Mouse (Mus musculus) MEL (cell line): Measurements from ENCODE around the gene Ddx43. TPM values are rescaled to one million over a fixed set of nuclear protein-coding genes. Genes with fewer than 3 reads are reported as not detected.

ENCODE experiments used
- DNase-seq: peaks from one replicate; pipeline ENCODE4 v3.0.0; 2011; ENCODE audit warnings: low read depth, low spot score
- H3K27ac ChIP-seq: 2 replicates; pipeline ENCODE4 v1.5.1; 2012; ENCODE audit warnings: low read depth, mild to moderate bottlenecking, control low read depth, low read length, moderate library complexity; ENCODE audit not compliant: control insufficient read depth
- H3K27me3 ChIP-seq, 2 experiments: fragments of 150-350 bp in 1 of 2; sonication (generic) in 1 of 2; 2 replicates each; pipeline ENCODE4 v1.6.1; 2012; ENCODE audit warnings: low read length in 2 of 2, mild to moderate bottlenecking in 2 of 2, improper control_type of control experiment in 1 of 2, moderate library complexity in 1 of 2; ENCODE audit not compliant: insufficient read depth in 2 of 2, control insufficient read depth in 1 of 2
- H3K36me3 ChIP-seq, 2 experiments: 2 replicates each; pipeline ENCODE4 v1.6.1; 2012 to 2014; ENCODE audit warnings: low read length in 2 of 2, improper control_type of control experiment in 1 of 2, inconsistent platforms in 1 of 2, mild to moderate bottlenecking in 1 of 2; ENCODE audit not compliant: insufficient read depth in 2 of 2, control insufficient read depth in 1 of 2
- H3K4me1 ChIP-seq, 2 experiments: fragments of 150-350 bp in 1 of 2; sonication (generic) in 1 of 2; 2 replicates each; pipeline ENCODE4 v1.6.1; 2012; ENCODE audit warnings: low read length in 2 of 2, improper control_type of control experiment in 1 of 2, mild to moderate bottlenecking in 1 of 2; ENCODE audit not compliant: insufficient read depth in 2 of 2, control insufficient read depth in 1 of 2
- H3K4me3 ChIP-seq, 2 experiments: fragments of 150-350 bp in 1 of 2; sonication (generic) in 1 of 2; 2 replicates each; pipeline ENCODE4 v1.5.1; 2012; ENCODE audit warnings: low read depth in 2 of 2, low read length in 2 of 2, mild to moderate bottlenecking in 2 of 2, moderate library complexity in 2 of 2, control low read depth in 1 of 2, improper control_type of control experiment in 1 of 2; ENCODE audit not compliant: control insufficient read depth in 1 of 2, insufficient read depth in 1 of 2
- H3K79me2 ChIP-seq: 2 replicates; pipeline ENCODE4 v1.6.1; 2012; ENCODE audit warnings: mild to moderate bottlenecking, low read length, moderate library complexity; ENCODE audit not compliant: control insufficient read depth, poor library complexity, insufficient read depth
- H3K9ac ChIP-seq: 2 replicates; pipeline ENCODE4 v1.6.1; 2012; ENCODE audit warnings: low read depth, mild to moderate bottlenecking, control low read depth, low read length, moderate library complexity; ENCODE audit not compliant: control insufficient read depth, poor library complexity, severe bottlenecking
- H3K9me3 ChIP-seq: fragments of 150-350 bp; sonication (generic); replicated peaks from 2 replicates; pipeline ENCODE4 v1.6.1; 2012; ENCODE audit warnings: mild to moderate bottlenecking, low read length, improper control_type of control experiment, moderate library complexity; ENCODE audit not compliant: insufficient read depth
- BHLHE40 ChIP-seq: IDR thresholded peaks from 2 replicates; pipeline ENCODE4 v1.6.1; 2012; ENCODE audit warnings: low read depth, mild to moderate bottlenecking, inconsistent platforms, low read length, improper control_type of control experiment, borderline replicate concordance
- CHD1 ChIP-seq: IDR thresholded peaks from 2 replicates; pipeline ENCODE4 v1.6.1; 2012; ENCODE audit warnings: low read depth, mild to moderate bottlenecking, inconsistent platforms, low read length, improper control_type of control experiment
- CTCF ChIP-seq, 3 experiments: IDR thresholded peaks in 2 of 3; conservative IDR thresholded peaks in 1 of 3; 2 replicates each; pipeline ENCODE4 v1.5.1; 2011 to 2012; ENCODE audit warnings: low read length in 3 of 3, low read depth in 2 of 3, mild to moderate bottlenecking in 2 of 3, improper control_type of control experiment in 1 of 3, inconsistent platforms in 1 of 3, mixed read lengths in 1 of 3, moderate library complexity in 1 of 3; ENCODE audit not compliant: control insufficient read depth in 1 of 3, insufficient read depth in 1 of 3, poor library complexity in 1 of 3, severe bottlenecking in 1 of 3
- E2F4 ChIP-seq: IDR thresholded peaks from 2 replicates; pipeline ENCODE4 v1.6.1; 2011; ENCODE audit warnings: low read depth, low read length, improper control_type of control experiment, borderline replicate concordance
- ELF1 ChIP-seq: IDR thresholded peaks from 2 replicates; pipeline ENCODE4 v1.6.1; 2014; ENCODE audit warnings: low read depth, mild to moderate bottlenecking, inconsistent platforms, low read length, improper control_type of control experiment, moderate library complexity
- EP300 ChIP-seq, 2 experiments: IDR thresholded peaks; 2 replicates each; pipeline ENCODE4 v1.6.1; 2011; ENCODE audit warnings: improper control_type of control experiment in 2 of 2, low read length in 2 of 2, low read depth in 1 of 2, mild to moderate bottlenecking in 1 of 2
- GABPA ChIP-seq: IDR thresholded peaks from 2 replicates; pipeline ENCODE4 v1.6.1; 2012; ENCODE audit warnings: low read depth, mild to moderate bottlenecking, inconsistent platforms, low read length, improper control_type of control experiment, moderate library complexity
- GATA1 ChIP-seq: IDR thresholded peaks from 2 replicates; pipeline ENCODE4 v1.6.1; 2011; ENCODE audit warnings: low read depth, low read length, improper control_type of control experiment
- MAFK ChIP-seq: IDR thresholded peaks from 2 replicates; pipeline ENCODE4 v1.6.1; 2011; ENCODE audit warnings: low read depth, mild to moderate bottlenecking, low read length, improper control_type of control experiment, borderline replicate concordance
- MAZ ChIP-seq: IDR thresholded peaks from 2 replicates; pipeline ENCODE4 v1.6.1; 2012; ENCODE audit warnings: low read depth, mild to moderate bottlenecking, inconsistent platforms, low read length, improper control_type of control experiment
- MXI1 ChIP-seq: IDR thresholded peaks from 2 replicates; pipeline ENCODE4 v1.6.1; 2011; ENCODE audit warnings: mild to moderate bottlenecking, low read depth, low read length, improper control_type of control experiment
- MYB ChIP-seq: IDR thresholded peaks from 2 replicates; pipeline ENCODE4 v1.6.1; 2011; ENCODE audit warnings: mild to moderate bottlenecking, low read depth, low read length, improper control_type of control experiment
- NRF1 ChIP-seq: IDR thresholded peaks from 2 replicates; pipeline ENCODE4 v1.6.1; 2014; ENCODE audit warnings: low read depth, mild to moderate bottlenecking, inconsistent platforms, low read length, improper control_type of control experiment, moderate library complexity; ENCODE audit not compliant: poor library complexity, insufficient read depth, severe bottlenecking
- POLR2A ChIP-seq, 2 experiments: IDR thresholded peaks; 2 replicates each; pipeline ENCODE4 v1.6.1; 2011 to 2012; ENCODE audit warnings: low read length in 2 of 2, mild to moderate bottlenecking in 2 of 2, control low read depth in 1 of 2, improper control_type of control experiment in 1 of 2, low read depth in 1 of 2, moderate library complexity in 1 of 2; ENCODE audit not compliant: control insufficient read depth in 1 of 2, insufficient read depth in 1 of 2, poor library complexity in 1 of 2
- RAD21 ChIP-seq: IDR thresholded peaks from 2 replicates; pipeline ENCODE4 v1.6.1; 2011; ENCODE audit warnings: mild to moderate bottlenecking, low read depth, low read length, improper control_type of control experiment
- RCOR1 ChIP-seq: IDR thresholded peaks from 2 replicates; pipeline ENCODE4 v1.6.1; 2012; ENCODE audit warnings: low read depth, mild to moderate bottlenecking, inconsistent platforms, low read length, improper control_type of control experiment
- SIN3A ChIP-seq: IDR thresholded peaks from 2 replicates; pipeline ENCODE4 v1.6.1; 2012; ENCODE audit warnings: low read length, improper control_type of control experiment, inconsistent platforms
- SMC3 ChIP-seq: IDR thresholded peaks from 2 replicates; pipeline ENCODE4 v1.6.1; 2011; ENCODE audit warnings: low read depth, low read length, improper control_type of control experiment
- TAL1 ChIP-seq: IDR thresholded peaks from 2 replicates; pipeline ENCODE4 v1.6.1; 2012; ENCODE audit warnings: mild to moderate bottlenecking, inconsistent platforms, low read length, moderate library complexity, mixed read lengths
- USF1 ChIP-seq: IDR thresholded peaks from 2 replicates; pipeline ENCODE4 v1.6.1; 2014; ENCODE audit warnings: low read depth, mild to moderate bottlenecking, inconsistent platforms, low read length, improper control_type of control experiment, moderate library complexity
- ZC3H11A ChIP-seq: IDR thresholded peaks from 2 replicates; pipeline ENCODE4 v1.6.1; 2012; ENCODE audit warnings: low read depth, mild to moderate bottlenecking, inconsistent platforms, low read length, improper control_type of control experiment
- ZKSCAN1 ChIP-seq: IDR thresholded peaks from 2 replicates; pipeline ENCODE4 v1.6.1; 2012; ENCODE audit warnings: low read depth, mild to moderate bottlenecking, inconsistent platforms, low read length, improper control_type of control experiment, moderate library complexity
- ZMIZ1 ChIP-seq: IDR thresholded peaks from 2 replicates; pipeline ENCODE4 v1.6.1; 2012; ENCODE audit warnings: low read depth, mild to moderate bottlenecking, inconsistent platforms, low read length, improper control_type of control experiment, moderate library complexity
- ZNF384 ChIP-seq: IDR thresholded peaks from 2 replicates; pipeline ENCODE4 v1.6.1; 2012; ENCODE audit warnings: low read depth, mild to moderate bottlenecking, inconsistent platforms, low read length, improper control_type of control experiment
- polyA plus RNA-seq, 2 experiments: library from polyadenylated mRNA; stranded (reverse) in 1 of 2; unstranded in 1 of 2; fragments of >175 nt in 1 of 2; fragments of >200 nt in 1 of 2; gene quantifications; 2 replicates each; pipeline versions ENCODE4 v1.2.1 to v1.2.4; 2012; ENCODE audit warnings: low replicate concordance in 2 of 2, low read depth in 1 of 2; ENCODE audit not compliant: insufficient read length in 2 of 2, insufficient read depth in 1 of 2, missing spikeins in 1 of 2
- total RNA-seq: library from RNA; depleted of rRNA; stranded (reverse); fragments of 300-350 nt; gene quantifications from 2 replicates; pipeline ENCODE4 v1.2.3, GENCODE M21; 2012

Gene Ddx43
- total and polyA plus RNA-seq, 3 experiments = 5.5 to 7.2 TPM; not detected in 1

- no peak for TF ChIP-seq CHD1
- no peak for TF ChIP-seq ZKSCAN1
- TF ChIP-seq GABPA = no peak
- TF ChIP-seq ELF1 = no peak
- TF ChIP-seq ZC3H11A = no peak
- TF ChIP-seq MAFK = no peak
- peak in 1 of 2 experiments; percentile 44; a peak in 1 of 4 replicates for TF ChIP-seq EP300 (IDR thresholded peaks at IDR 0.05; ENCODE audit: low read depth in 1 of 2, low read length in 2 of 2)
- no peak for TF ChIP-seq USF1
- no peak for TF ChIP-seq ZNF384
- TF ChIP-seq SMC3 = no peak
Observed at GRCm38 (mm10) chr9:78447973-78448873, 52.6 kb downstream of the Ddx43 start, which contains the start of the genes Mto1 and Gm17324 (continued).

- peaks cover 21 to 39% of the 10 kb centered on the region in 2 experiments for H3K36me3 ChIP-seq
- peaks cover 10 to 24% of the 10 kb centered on the region in 2 experiments for H3K4me1 ChIP-seq
- peaks cover 16% of the 10 kb centered on the region for H3K79me2 ChIP-seq
- TF ChIP-seq NRF1 = no peak
- TF ChIP-seq E2F4 = no peak
- TF ChIP-seq GABPA = no peak
- no peak for TF ChIP-seq MYB
- no peak for TF ChIP-seq MAZ
- TF ChIP-seq USF1 = no peak
- TF ChIP-seq RAD21 = no peak
- TF ChIP-seq RCOR1 = no peak
- TF ChIP-seq SMC3 = no peak
- TF ChIP-seq ELF1 = no peak
- TF ChIP-seq POLR2A (IDR thresholded peaks at IDR 0.05; ENCODE audit: control insufficient read depth in 1 of 2, insufficient read depth in 1 of 2, low read depth in 1 of 2, low read length in 2 of 2, poor library complexity in 1 of 2) = no peak
- no peak for TF ChIP-seq ZMIZ1
- TF ChIP-seq BHLHE40 = no peak
- no peak for TF ChIP-seq CTCF (IDR thresholded peaks at IDR 0.05 in 2 of 3, conservative IDR thresholded peaks at IDR 0.05 in 1 of 3; ENCODE audit: control insufficient read depth in 1 of 3, insufficient read depth in 1 of 3, low read depth in 2 of 3, low read length in 3 of 3, poor library complexity in 1 of 3, severe bottlenecking in 1 of 3)
- no peak for TF ChIP-seq TAL1
- TF ChIP-seq MXI1 = no peak
- no peak for TF ChIP-seq SIN3A
- TF ChIP-seq GATA1 = no peak
- DNase-seq = no peak
- no peak overlapping the region for H3K27ac ChIP-seq
- H3K27me3 ChIP-seq = no peaks in the 10 kb centered on the region
- H3K4me3 ChIP-seq = no peak overlapping the region
- no peaks in the 10 kb centered on the region for H3K9me3 ChIP-seq
- H3K9ac ChIP-seq = no peak overlapping the region
Observed at GRCm38 (mm10) chr9:78450404-78450803, 54.8 kb downstream of the Ddx43 start.
